Comparison of ENCODE assay signal across 16 mouse cellular contexts in genomic region chr4:35402376-35403133, GRCm38 (mm10).
DNase-seq lines count a peak whose midpoint lies in the region; ATAC-seq lines count a peak whose summit lies in the region.
"Had no signal": no experiment of that assay in that cellular context is flagged by ENCODE, and none has a peak within 500 bp of the region (broad histone marks: within the 10 kb centered on the region; RNA-seq: fewer than 3 reads in every experiment).

No protein-coding gene starts in this region.

- no peaks in the 10 kb centered on the region for H3K9me3 ChIP-seq in forebrain, embryonic 13.5 days (replicated peaks)
- no peaks in the 10 kb centered on the region for H3K9me3 ChIP-seq in forebrain, embryonic 10.5 days
- no peaks in the 10 kb centered on the region for H3K9me3 ChIP-seq in embryonic facial prominence, embryonic 14.5 days (ENCODE audit: control insufficient read depth, low read length)
- H3K9me3 ChIP-seq in limb, embryonic 11.5 days (ENCODE audit: control insufficient read depth, low read length), result no peaks in the 10 kb centered on the region
- H3K9me3 ChIP-seq: embryonic facial prominence, embryonic 12.5 days; limb, embryonic 13.5 days had no signal

- 64% methylated on average over 9 of the region's 9 CpGs for WGBS in forebrain, embryonic 13.5 days
- 79% methylated on average over 9 of the region's 9 CpGs for WGBS in forebrain, embryonic 10.5 days
- WGBS in embryonic facial prominence, embryonic 14.5 days, result 38% methylated on average over 9 of the region's 9 CpGs
- 59% methylated on average over 9 of the region's 9 CpGs for WGBS in limb, embryonic 11.5 days

- H3K27ac ChIP-seq in forebrain, embryonic 13.5 days, result no peak overlapping the region
- H3K27ac ChIP-seq in forebrain, embryonic 10.5 days, result no peak overlapping the region
- no peak overlapping the region for H3K27ac ChIP-seq in embryonic facial prominence, embryonic 14.5 days (replicated peaks; ENCODE audit: low read depth, low read length)
- no peak overlapping the region for H3K27ac ChIP-seq in limb, embryonic 11.5 days (replicated peaks; ENCODE audit: low read depth, low read length)
- H3K27ac ChIP-seq: embryonic facial prominence, embryonic 12.5 days; heart, adult 2 months; limb, embryonic 13.5 days had no signal

- no peak overlapping the region for H3K4me2 ChIP-seq in forebrain, embryonic 13.5 days
- peak overlapping the region; percentile 11; the same call in 1 of the 2 replicates for H3K4me2 ChIP-seq in embryonic facial prominence, embryonic 14.5 days (ENCODE audit: low read depth, low read length)
- no peak overlapping the region for H3K4me2 ChIP-seq in limb, embryonic 11.5 days (ENCODE audit: low read depth, severe bottlenecking)
- H3K4me2 ChIP-seq: embryonic facial prominence, embryonic 12.5 days; limb, embryonic 13.5 days had no signal

- no peak overlapping the region for H3K9ac ChIP-seq in forebrain, embryonic 13.5 days
- no peak overlapping the region for H3K9ac ChIP-seq in embryonic facial prominence, embryonic 14.5 days (ENCODE audit: low read depth, low read length)
- no peak overlapping the region for H3K9ac ChIP-seq in limb, embryonic 11.5 days (ENCODE audit: low read length)
- H3K9ac ChIP-seq: embryonic facial prominence, embryonic 12.5 days; limb, embryonic 13.5 days; liver, postnatal 0 days had no signal

- peaks cover 9% of the 10 kb centered on the region; the same call in 1 of the 2 replicates for H3K4me1 ChIP-seq in forebrain, embryonic 13.5 days
- H3K4me1 ChIP-seq in forebrain, embryonic 10.5 days, result peaks cover 22% of the 10 kb centered on the region
- H3K4me1 ChIP-seq in embryonic facial prominence, embryonic 14.5 days (ENCODE audit: control insufficient read depth, insufficient read depth, low read length), result peaks cover 5% of the 10 kb centered on the region
- H3K4me1 ChIP-seq in limb, embryonic 11.5 days (ENCODE audit: control insufficient read depth, insufficient read depth, low read length), result no peaks in the 10 kb centered on the region

- H3K27me3 ChIP-seq in forebrain, embryonic 13.5 days, result no peaks in the 10 kb centered on the region
- H3K27me3 ChIP-seq in forebrain, embryonic 10.5 days (ENCODE audit: poor library complexity, severe bottlenecking), result no peaks in the 10 kb centered on the region
- H3K27me3 ChIP-seq in embryonic facial prominence, embryonic 14.5 days (replicated peaks; ENCODE audit: control insufficient read depth, insufficient read depth, low read length), result no peaks in the 10 kb centered on the region
- no peaks in the 10 kb centered on the region for H3K27me3 ChIP-seq in limb, embryonic 11.5 days (ENCODE audit: control insufficient read depth, insufficient read depth, low read length)

- DNase-seq in forebrain, embryonic 10.5 days (ENCODE audit: extremely low spot score, low spot score), result no peak
- peak; percentile 10 for DNase-seq in layer of hippocampus, adult 9-11 months
- no peak for DNase-seq in layer of hippocampus, postnatal 36 days
- DNase-seq in embryonic facial prominence, embryonic 14.5 days (ENCODE audit: low spot score), result peak; percentile 37
- peak; percentile 21 for DNase-seq in limb, embryonic 11.5 days (ENCODE audit: low spot score)
- DNase-seq in thymus, postnatal 25 days, result no peak
- DNase-seq: cerebellum, adult 18-20 months; heart, adult 2 months; heart, postnatal 10 days; liver, postnatal 0 days; lung, postnatal 4 days; right cerebral cortex, postnatal 14 days had no signal

- H3K36me3 ChIP-seq in forebrain, embryonic 13.5 days (ENCODE audit: poor library complexity, severe bottlenecking), result no peaks in the 10 kb centered on the region
- H3K36me3 ChIP-seq in forebrain, embryonic 10.5 days (replicated peaks), result no peaks in the 10 kb centered on the region
- no peaks in the 10 kb centered on the region for H3K36me3 ChIP-seq in embryonic facial prominence, embryonic 14.5 days (ENCODE audit: control insufficient read depth, insufficient read depth, low read length)
- H3K36me3 ChIP-seq in limb, embryonic 11.5 days (ENCODE audit: control insufficient read depth, insufficient read depth, low read length), result no peaks in the 10 kb centered on the region
- H3K36me3 ChIP-seq: embryonic facial prominence, embryonic 12.5 days; limb, embryonic 13.5 days had no signal

- no peak overlapping the region for H3K4me3 ChIP-seq in forebrain, embryonic 13.5 days
- H3K4me3 ChIP-seq in forebrain, embryonic 10.5 days, result no peak overlapping the region
- no peak overlapping the region for H3K4me3 ChIP-seq in embryonic facial prominence, embryonic 14.5 days (ENCODE audit: low read depth, low read length)
- no peak overlapping the region for H3K4me3 ChIP-seq in limb, embryonic 11.5 days (ENCODE audit: low read depth, low read length)
- H3K4me3 ChIP-seq: embryonic facial prominence, embryonic 12.5 days; heart, adult 2 months; limb, embryonic 13.5 days had no signal

- peak; percentile 41; the same call in 1 of the 2 replicates for ATAC-seq in forebrain, embryonic 13.5 days
- no peak for ATAC-seq in embryonic facial prominence, embryonic 14.5 days (ENCODE audit: low read depth)
- no peak for ATAC-seq in limb, embryonic 11.5 days (ENCODE audit: insufficient number of reproducible peaks, low FRiP score, low TSS enrichment, low read depth)
- ATAC-seq: intestine, postnatal 0 days had no signal

Comparison
In these comparisons a context has a peak if more than half of its experiments do, and no peak if none do; other contexts are left out.
1. DNase-seq: peak in layer of hippocampus, adult 9-11 months (single experiment), embryonic facial prominence, embryonic 14.5 days (single experiment) and limb, embryonic 11.5 days (single experiment); none in forebrain, embryonic 10.5 days (single experiment), layer of hippocampus, postnatal 36 days (0 of 2) and thymus, postnatal 25 days (single experiment).